Mouse (Mus musculus) cortical plate, adult 2 months (tissue): ENCODE results near the gene Ascc1. TPM values are rescaled to one million over a fixed set of nuclear protein-coding genes. Genes with fewer than 3 reads are reported as not detected.

Source experiments
- H3K27ac ChIP-seq: fragments of 200-500 bp; 2 replicates; pipeline ENCODE4 v1.5.1; 2012; ENCODE audit warnings: low read length, control low read depth, inconsistent platforms; ENCODE audit not compliant: insufficient read depth
- H3K4me1 ChIP-seq: fragments of 200-500 bp; 2 replicates; pipeline ENCODE4 v1.6.1; 2011; ENCODE audit warnings: low read length; ENCODE audit not compliant: control insufficient read depth, insufficient read depth
- H3K4me3 ChIP-seq: fragments of 200-500 bp; 2 replicates; pipeline ENCODE4 v1.5.1; 2011; ENCODE audit warnings: mild to moderate bottlenecking, low read length, control low read depth; ENCODE audit not compliant: insufficient read depth
- CTCF ChIP-seq: fragments of 200-500 bp; IDR thresholded peaks from 2 replicates; pipeline ENCODE4 v1.5.1; 2011; ENCODE audit warnings: mild to moderate bottlenecking, control low read depth, low read length; ENCODE audit not compliant: insufficient read depth; ENCODE audit errors: extremely low read depth
- POLR2A ChIP-seq: fragments of 200-500 bp; IDR thresholded peaks from 2 replicates; pipeline ENCODE4 v1.6.1; 2011; ENCODE audit warnings: mild to moderate bottlenecking, low read length, control low read depth; ENCODE audit not compliant: insufficient read depth; ENCODE audit errors: extremely low read depth
- polyA plus RNA-seq: library from polyadenylated mRNA; depleted of rRNA; stranded (reverse); fragments of >200 nt; gene quantifications from 2 replicates; pipeline ENCODE4 v1.2.3, GENCODE M21; 2012

The Ascc1 gene
- polyA plus RNA-seq, 1 experiment, result 22.7 TPM

DNA sequence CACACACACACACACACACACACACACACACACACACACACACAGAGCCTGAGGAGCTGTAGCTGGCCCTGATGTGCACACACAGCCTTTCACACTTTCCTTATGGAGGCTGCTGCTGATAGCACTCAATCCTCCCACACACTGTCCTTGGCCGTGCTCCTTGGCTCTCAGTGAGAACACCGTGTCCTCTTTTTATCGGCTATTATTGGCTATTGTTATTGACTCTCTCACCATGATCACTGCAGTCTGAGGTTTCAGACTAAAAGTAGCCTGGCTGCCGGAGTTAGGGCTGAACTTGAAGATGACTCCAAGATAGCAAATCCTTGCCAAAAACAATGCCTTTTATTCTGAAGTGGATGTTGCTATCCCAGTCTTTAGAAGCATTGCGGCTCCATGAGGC, 79.3 kb downstream of the Ascc1 start:
- Histone ChIP-seq H3K4me1 (peaks cover 3% of the 10 kb centered on the region), H3K4me3 (no peak overlapping the region), H3K27ac (peak overlapping the region; percentile 57; the same call in 1 of the 2 replicates)
- TF ChIP-seq CTCF, result no peak
- no peak for TF ChIP-seq POLR2A

DNA sequence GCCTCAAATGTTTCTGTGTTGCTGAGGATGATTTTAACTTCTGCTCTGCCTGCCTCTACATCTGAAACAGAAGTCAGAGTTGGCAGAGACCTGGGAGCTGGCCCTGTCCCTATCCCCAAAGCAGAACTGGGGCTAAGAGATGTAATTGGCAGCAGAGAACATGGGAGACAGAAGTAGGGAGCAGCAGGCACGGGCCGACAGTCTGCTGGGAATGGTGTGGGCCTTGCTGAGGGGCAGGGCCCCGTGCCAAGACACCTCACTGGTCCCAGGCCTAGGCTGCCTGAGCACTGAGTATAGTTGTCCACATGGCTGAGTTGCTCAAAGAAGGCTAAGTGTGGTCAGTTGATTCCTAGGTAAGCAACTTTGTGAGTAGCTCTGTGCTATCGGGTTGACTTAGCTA, 81.5 kb downstream of the Ascc1 start:
- no peaks in the 10 kb centered on the region; the same call in 1 of the 2 replicates for H3K4me1 ChIP-seq
- H3K4me3 ChIP-seq, result no peak overlapping the region
- no peak overlapping the region for H3K27ac ChIP-seq
- no peak for TF ChIP-seq POLR2A
- TF ChIP-seq CTCF, result no peak

DNA sequence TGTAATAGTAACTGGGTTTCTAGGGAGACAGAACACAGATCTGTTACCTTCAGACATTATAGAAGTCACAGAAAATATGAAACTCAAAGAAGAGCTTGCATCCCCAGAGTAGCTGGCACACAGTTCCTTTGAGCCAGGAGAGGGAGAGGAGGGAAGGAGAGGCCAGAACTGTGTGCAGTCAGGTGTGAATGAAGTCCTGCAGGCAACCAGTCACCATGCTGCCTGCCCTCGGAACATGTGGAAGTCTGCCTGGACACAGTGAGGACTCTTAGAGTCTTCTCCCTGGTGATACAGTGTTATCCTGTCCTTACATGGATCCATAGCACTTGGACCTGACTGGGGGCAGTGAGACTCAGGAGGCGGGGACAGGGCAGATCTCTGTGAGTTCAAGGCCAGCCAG, 89.7 kb downstream of the Ascc1 start:
- peaks cover 2% of the 10 kb centered on the region; the same call in 1 of the 2 replicates for H3K4me1 ChIP-seq
- H3K4me3 ChIP-seq, result no peak overlapping the region
- TF ChIP-seq CTCF (no peak), POLR2A (no peak)
- no peak overlapping the region for H3K27ac ChIP-seq

DNA sequence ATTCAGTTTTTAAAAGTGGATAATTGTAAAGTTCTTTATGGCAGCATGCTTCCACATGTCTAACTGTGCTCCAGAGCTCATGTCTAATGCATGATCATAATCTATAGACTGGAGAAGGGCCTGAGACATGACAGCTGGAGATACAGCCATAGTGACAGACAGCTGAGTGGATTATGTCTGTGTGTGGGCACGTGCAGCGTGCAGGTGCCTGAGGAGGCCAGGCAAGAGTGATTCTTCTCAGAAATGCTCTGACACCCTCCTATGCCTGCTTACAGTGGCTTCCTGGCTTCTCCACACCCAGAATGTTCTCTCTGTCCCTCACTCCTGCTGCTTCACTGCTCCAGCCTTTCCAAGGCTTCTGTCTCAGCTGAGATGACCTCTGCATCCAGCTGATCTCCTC, 91.1 kb downstream of the Ascc1 start:
- peaks cover 2% of the 10 kb centered on the region; the same call in 1 of the 2 replicates for H3K4me1 ChIP-seq
- no peak overlapping the region for H3K4me3 ChIP-seq
- TF ChIP-seq POLR2A (no peak), CTCF (no peak)
- no peak overlapping the region for H3K27ac ChIP-seq

DNA sequence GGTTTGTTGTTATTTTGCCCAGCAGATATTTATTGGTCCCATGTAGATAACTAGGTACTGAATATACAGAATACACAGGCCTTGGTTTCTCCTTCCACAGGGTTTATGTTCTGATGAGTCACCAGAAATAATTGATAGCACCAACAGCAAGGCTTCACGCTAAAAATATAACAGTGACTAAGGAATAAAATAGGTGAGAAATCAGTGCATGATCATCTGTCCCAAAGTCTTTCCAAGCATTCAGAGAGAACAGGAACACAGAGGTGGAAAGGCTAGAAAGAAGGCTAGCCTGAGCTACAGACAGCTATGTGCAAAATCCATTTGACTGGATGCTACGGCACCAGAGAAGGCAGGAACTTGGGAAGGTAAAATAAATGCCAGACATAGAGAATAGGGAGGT, 93.0 kb downstream of the Ascc1 start:
- no peak overlapping the region for H3K27ac ChIP-seq
- no peak for TF ChIP-seq CTCF
- no peak for TF ChIP-seq POLR2A
- H3K4me3 ChIP-seq, result no peak overlapping the region
- peaks cover 2% of the 10 kb centered on the region; the same call in 1 of the 2 replicates for H3K4me1 ChIP-seq

DNA sequence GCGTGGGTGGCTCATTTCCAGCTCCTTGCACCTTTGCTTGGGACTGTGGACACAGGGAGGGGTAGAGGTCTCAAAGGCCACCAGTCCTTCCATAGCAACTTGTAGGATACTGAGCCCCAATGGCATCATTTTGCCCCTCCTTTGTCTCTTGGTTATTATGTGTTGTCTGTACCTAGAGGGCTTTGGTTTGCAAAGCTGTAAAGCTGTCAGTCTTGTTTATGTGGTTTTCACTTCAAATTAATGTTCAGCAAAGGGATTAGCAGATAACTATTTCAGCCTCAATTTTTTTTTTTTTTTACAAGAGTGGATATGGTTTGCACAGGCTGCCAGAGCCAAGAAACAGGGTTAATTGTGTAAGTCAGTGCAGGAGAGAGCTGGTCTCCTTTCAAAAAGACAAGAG, 93.7 kb downstream of the Ascc1 start:
- no peak for TF ChIP-seq CTCF
- TF ChIP-seq POLR2A, result no peak
- H3K4me3 ChIP-seq, result no peak overlapping the region
- peaks cover 2% of the 10 kb centered on the region; the same call in 1 of the 2 replicates for H3K4me1 ChIP-seq
- no peak overlapping the region for H3K27ac ChIP-seq

DNA sequence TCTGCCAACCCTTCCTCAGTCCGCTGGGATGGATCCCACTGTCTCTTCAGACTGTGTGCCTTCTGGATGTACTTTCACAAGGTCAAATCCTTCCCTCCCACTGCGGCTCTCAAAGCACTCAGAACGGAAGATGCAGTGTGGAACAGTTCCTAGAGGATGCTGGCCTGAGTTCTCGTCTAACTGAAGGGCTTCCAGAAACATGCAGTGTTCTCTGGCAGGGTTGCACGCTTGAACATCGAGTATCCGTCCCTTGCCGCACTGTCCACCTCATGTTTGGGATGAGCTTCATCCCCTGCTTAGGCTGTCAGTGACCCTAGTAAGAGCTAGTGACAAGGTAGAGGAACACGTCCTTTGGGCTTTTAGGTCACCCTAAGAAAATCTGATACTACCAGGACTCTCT, 94.5 kb downstream of the Ascc1 start:
- H3K27ac ChIP-seq, result no peak overlapping the region
- no peak overlapping the region for H3K4me3 ChIP-seq
- peaks cover 2% of the 10 kb centered on the region; the same call in 1 of the 2 replicates for H3K4me1 ChIP-seq
- no peak for TF ChIP-seq CTCF
- TF ChIP-seq POLR2A, result no peak

DNA sequence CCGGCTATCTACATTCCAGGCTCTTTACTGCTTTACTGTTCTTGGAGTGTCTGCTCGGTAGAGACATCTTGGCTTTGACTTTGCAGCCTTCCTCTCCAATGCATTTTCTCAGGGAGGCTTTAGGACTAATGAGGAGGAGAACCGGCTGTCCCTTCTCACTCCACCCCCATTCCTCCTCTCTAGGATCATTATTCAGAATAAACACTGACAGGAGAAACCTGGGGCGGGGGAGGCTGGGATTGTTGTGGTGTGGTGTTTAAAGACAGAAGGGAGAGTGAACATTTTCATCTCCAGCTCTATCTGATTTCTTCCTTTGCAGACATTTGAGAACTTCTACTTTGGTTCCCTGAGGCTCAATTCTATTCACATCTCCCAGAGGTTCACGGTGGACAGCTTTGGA, 95.2 kb downstream of the Ascc1 start:
- H3K4me1 ChIP-seq, result peaks cover 2% of the 10 kb centered on the region; the same call in 1 of the 2 replicates
- H3K27ac ChIP-seq, result no peak overlapping the region
- no peak for TF ChIP-seq POLR2A
- no peak for TF ChIP-seq CTCF
- H3K4me3 ChIP-seq, result no peak overlapping the region

DNA sequence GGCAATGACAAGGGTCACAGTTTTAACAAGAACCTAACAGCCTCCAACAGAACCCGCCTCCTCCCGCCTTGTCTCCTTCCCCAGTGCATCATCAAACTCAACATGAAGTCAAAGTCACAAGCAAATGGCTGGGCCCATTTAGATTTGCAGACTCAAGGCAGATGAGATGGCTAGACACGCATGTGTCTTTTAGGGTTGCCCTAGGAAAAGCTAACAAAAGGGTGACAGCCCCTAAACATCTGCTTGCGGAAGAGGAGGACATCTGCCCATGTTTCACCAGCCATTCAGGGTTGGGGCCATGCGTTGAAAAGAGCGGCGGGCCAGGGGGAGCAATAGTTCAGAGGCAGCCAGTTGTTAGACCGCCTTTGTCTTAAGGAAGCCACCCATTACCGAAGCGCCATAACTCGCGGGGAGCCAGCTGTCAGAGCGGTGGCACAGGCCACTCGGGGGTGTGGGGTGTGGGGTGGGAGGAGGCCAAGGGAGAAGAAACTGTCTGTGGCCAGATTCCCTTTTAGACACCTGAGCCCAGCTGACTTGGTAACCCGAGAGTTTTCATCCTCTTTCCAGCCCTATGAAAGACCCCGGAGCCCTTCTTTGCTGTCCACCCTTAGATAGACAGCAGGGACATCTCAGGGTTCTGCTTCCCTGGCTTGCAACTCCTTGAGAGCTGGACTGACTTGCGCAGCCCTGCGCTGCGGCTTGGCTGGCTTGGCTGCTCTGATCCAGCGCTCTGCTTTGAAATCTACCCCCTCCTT, 103.0 kb downstream of the Ascc1 start:
- TF ChIP-seq CTCF (no peak), POLR2A (no peak)
- Histone ChIP-seq H3K27ac (peak overlapping the region; percentile 22), H3K4me1 (peaks cover 6% of the 10 kb centered on the region), H3K4me3 (peak overlapping the region; percentile 64)

DNA sequence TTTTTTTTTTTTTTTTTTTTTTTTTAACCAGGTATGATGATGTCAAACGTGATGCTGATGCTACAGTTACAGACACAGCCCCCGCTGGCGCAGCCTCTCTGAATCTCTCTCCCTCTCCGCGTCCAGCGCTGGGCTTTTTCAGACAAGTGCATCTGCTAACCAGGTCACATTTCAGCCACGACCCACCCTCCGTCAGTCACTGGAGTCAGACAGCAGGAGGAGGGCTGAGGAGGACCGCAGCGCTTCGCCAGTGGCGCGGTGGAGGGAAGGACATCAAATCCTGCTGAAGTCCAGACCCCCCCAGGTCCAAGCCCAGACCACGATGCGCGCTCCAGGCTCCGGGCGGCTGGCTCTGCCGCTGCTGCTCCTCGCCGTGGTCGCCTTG, 103.5 kb downstream of the Ascc1 start, which contains the start of gene Spock2:
TSS of gene Spock2 (plus strand) at position 74 of the 385 bp plus-strand sequence.
- peaks cover 8% of the 10 kb centered on the region for H3K4me1 ChIP-seq
- TF ChIP-seq POLR2A (peak; percentile 95), CTCF (no peak)
- H3K4me3 ChIP-seq, result peak within 1 kb of the TSS; percentile 64
- peak within 1 kb of the TSS; percentile 78 for H3K27ac ChIP-seq
